Mouse (Mus musculus) small intestine, adult 2 months (tissue): ENCODE results near the gene Axl.

Experiments used
- CTCF ChIP-seq: fragments of 200-500 bp; IDR thresholded peaks from 2 replicates; pipeline ENCODE4 v1.5.1; 2012; ENCODE audit warnings: low read depth, mild to moderate bottlenecking, control low read depth, inconsistent platforms, low read length, moderate library complexity, mixed read lengths; ENCODE audit not compliant: insufficient replicate concordance, insufficient read length; ENCODE audit errors: extremely low read depth
- POLR2A ChIP-seq: fragments of 200-500 bp; IDR thresholded peaks from 2 replicates; pipeline ENCODE4 v1.6.1; 2012; ENCODE audit warnings: low read depth, mild to moderate bottlenecking, control low read depth, inconsistent platforms, low read length, moderate library complexity

DNA sequence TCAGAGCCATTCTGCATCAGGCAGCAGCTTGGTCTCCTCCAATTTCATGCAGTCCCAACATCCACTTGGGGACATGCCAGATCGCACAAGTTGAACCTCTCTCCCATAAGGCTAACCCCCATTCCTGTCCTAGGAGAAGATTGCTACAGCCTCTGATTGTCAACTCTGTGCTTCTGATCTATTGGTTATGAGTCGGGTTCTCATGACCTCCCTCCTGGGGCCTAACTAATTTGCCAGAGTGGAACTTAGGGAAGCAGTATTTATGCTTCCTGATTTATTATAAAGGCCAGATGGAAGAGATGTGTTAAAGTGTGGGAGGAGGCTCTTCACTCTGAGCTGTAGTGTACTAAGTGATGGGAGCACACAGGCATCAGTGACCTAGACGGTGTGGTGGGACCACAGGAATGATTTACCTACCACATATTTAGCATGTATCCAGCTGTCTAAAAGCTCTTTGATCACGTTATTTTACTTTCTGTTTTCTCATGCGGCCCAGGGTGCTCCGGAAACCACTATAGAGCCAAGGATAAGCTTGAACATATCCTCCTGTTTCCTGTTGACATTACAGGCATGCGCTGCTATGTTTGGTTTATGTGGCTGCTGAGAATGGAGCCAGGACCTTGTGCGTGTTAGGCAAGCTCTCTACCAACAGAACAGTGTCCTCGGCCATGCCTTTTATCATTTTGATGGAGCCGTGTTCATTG is 46.8 kb upstream of the Axl start:
- TF ChIP-seq CTCF (no peak), POLR2A (no peak)
